Mouse (Mus musculus): ENCODE data around the gene Mctp2. TPM values are rescaled to one million over a fixed set of nuclear protein-coding genes. Genes with fewer than 3 reads are reported as not detected.

Gene Mctp2
- polyA plus RNA-seq, 1 experiment from 2014 or later, result 3.9 TPM

- no peaks in the 10 kb centered on the region for H3K27me3 ChIP-seq (ENCODE audit: control insufficient read depth, insufficient read depth, low read length)
- no peak for ATAC-seq (ENCODE audit: insufficient number of reproducible peaks, insufficient read depth, low FRiP score, low read depth)
- no peaks in the 10 kb centered on the region for H3K9me3 ChIP-seq (ENCODE audit: control insufficient read depth, low read depth, low read length)
- no peak overlapping the region for H3K27ac ChIP-seq (ENCODE audit: low read length)
- H3K9ac ChIP-seq (replicated peaks; ENCODE audit: low read depth, low read length), result no peak overlapping the region
- H3K4me3 ChIP-seq (ENCODE audit: low read depth, low read length), result no peak overlapping the region
- H3K4me2 ChIP-seq (replicated peaks; ENCODE audit: low read depth, low read length), result no peak overlapping the region
- H3K36me3 ChIP-seq (ENCODE audit: control insufficient read depth, insufficient read depth, low read length), result no peaks in the 10 kb centered on the region
- no peaks in the 10 kb centered on the region for H3K4me1 ChIP-seq (ENCODE audit: control insufficient read depth, insufficient read depth, low read length)
- WGBS, result 81% methylated on average over 13 of the region's 13 CpGs
These were observed 234.8 kb downstream of the Mctp2 start for GRCm38 (mm10) chr7:72071418-72072184.

- ATAC-seq (ENCODE audit: insufficient number of reproducible peaks, insufficient read depth, low FRiP score, low read depth), result no peak
- 75% methylated on average over 2 of the region's 2 CpGs for WGBS
These were observed 238.0 kb downstream of the Mctp2 start for GRCm38 (mm10) chr7:72068454-72068853.

GRCm38 (mm10) chr7:72066352-72066751 is 240.1 kb downstream of the Mctp2 start:
- no peaks in the 10 kb centered on the region for H3K9me3 ChIP-seq (ENCODE audit: control insufficient read depth, low read depth, low read length)
- ATAC-seq (ENCODE audit: insufficient number of reproducible peaks, insufficient read depth, low FRiP score, low read depth), result no peak
- H3K27ac ChIP-seq (ENCODE audit: low read length), result no peak overlapping the region
- 84% methylated on average over 2 of the region's 2 CpGs for WGBS
- no peak overlapping the region for H3K4me2 ChIP-seq (replicated peaks; ENCODE audit: low read depth, low read length)
- H3K27me3 ChIP-seq (ENCODE audit: control insufficient read depth, insufficient read depth, low read length), result no peaks in the 10 kb centered on the region
- no peaks in the 10 kb centered on the region for H3K36me3 ChIP-seq (ENCODE audit: control insufficient read depth, insufficient read depth, low read length)
- H3K4me3 ChIP-seq (ENCODE audit: low read depth, low read length), result no peak overlapping the region
- H3K9ac ChIP-seq (replicated peaks; ENCODE audit: low read depth, low read length), result no peak overlapping the region
- no peaks in the 10 kb centered on the region for H3K4me1 ChIP-seq (ENCODE audit: control insufficient read depth, insufficient read depth, low read length)

More at GRCm38 (mm10) chr7:72068454-72068853, 238.0 kb downstream of the Mctp2 start:
- Histone ChIP-seq H3K27me3 (ENCODE audit: control insufficient read depth, insufficient read depth, low read length) (no peaks in the 10 kb centered on the region), H3K4me2 (replicated peaks; ENCODE audit: low read depth, low read length) (no peak overlapping the region), H3K4me1 (ENCODE audit: control insufficient read depth, insufficient read depth, low read length) (no peaks in the 10 kb centered on the region), H3K27ac (ENCODE audit: low read length) (no peak overlapping the region), H3K36me3 (ENCODE audit: control insufficient read depth, insufficient read depth, low read length) (no peaks in the 10 kb centered on the region), H3K9ac (replicated peaks; ENCODE audit: low read depth, low read length) (no peak overlapping the region), H3K4me3 (ENCODE audit: low read depth, low read length) (no peak overlapping the region), H3K9me3 (ENCODE audit: control insufficient read depth, low read depth, low read length) (no peaks in the 10 kb centered on the region)

GRCm38 (mm10) chr7:72051759-72052158 is 254.6 kb downstream of the Mctp2 start:
- H3K27ac ChIP-seq (ENCODE audit: low read length), result no peak overlapping the region
- H3K4me3 ChIP-seq (ENCODE audit: low read depth, low read length), result no peak overlapping the region
- WGBS, result 79% methylated on average over 2 of the region's 2 CpGs
- no peak for ATAC-seq (ENCODE audit: insufficient number of reproducible peaks, insufficient read depth, low FRiP score, low read depth)
- no peak overlapping the region for H3K9ac ChIP-seq (replicated peaks; ENCODE audit: low read depth, low read length)
- H3K36me3 ChIP-seq (ENCODE audit: control insufficient read depth, insufficient read depth, low read length), result no peaks in the 10 kb centered on the region
- H3K27me3 ChIP-seq (ENCODE audit: control insufficient read depth, insufficient read depth, low read length), result no peaks in the 10 kb centered on the region
- no peak overlapping the region for H3K4me2 ChIP-seq (replicated peaks; ENCODE audit: low read depth, low read length)
- H3K4me1 ChIP-seq (ENCODE audit: control insufficient read depth, insufficient read depth, low read length), result no peaks in the 10 kb centered on the region
- no peaks in the 10 kb centered on the region for H3K9me3 ChIP-seq (ENCODE audit: control insufficient read depth, low read depth, low read length)

GRCm38 (mm10) chr7:72047588-72048585 is 258.5 kb downstream of the Mctp2 start:
- no peak overlapping the region for H3K4me3 ChIP-seq (ENCODE audit: low read depth, low read length)
- H3K36me3 ChIP-seq (ENCODE audit: control insufficient read depth, insufficient read depth, low read length), result no peaks in the 10 kb centered on the region
- H3K4me2 ChIP-seq (replicated peaks; ENCODE audit: low read depth, low read length), result no peak overlapping the region
- H3K27me3 ChIP-seq (ENCODE audit: control insufficient read depth, insufficient read depth, low read length), result no peaks in the 10 kb centered on the region
- H3K9me3 ChIP-seq (ENCODE audit: control insufficient read depth, low read depth, low read length), result no peaks in the 10 kb centered on the region
- ATAC-seq (ENCODE audit: insufficient number of reproducible peaks, insufficient read depth, low FRiP score, low read depth), result no peak
- no peak overlapping the region for H3K27ac ChIP-seq (ENCODE audit: low read length)
- 47% methylated on average over 20 of the region's 20 CpGs for WGBS
- no peak overlapping the region for H3K9ac ChIP-seq (replicated peaks; ENCODE audit: low read depth, low read length)
- no peaks in the 10 kb centered on the region for H3K4me1 ChIP-seq (ENCODE audit: control insufficient read depth, insufficient read depth, low read length)
